Mouse (Mus musculus): ENCODE results near the gene Crtc1.

Crtc1 gene

DNA sequence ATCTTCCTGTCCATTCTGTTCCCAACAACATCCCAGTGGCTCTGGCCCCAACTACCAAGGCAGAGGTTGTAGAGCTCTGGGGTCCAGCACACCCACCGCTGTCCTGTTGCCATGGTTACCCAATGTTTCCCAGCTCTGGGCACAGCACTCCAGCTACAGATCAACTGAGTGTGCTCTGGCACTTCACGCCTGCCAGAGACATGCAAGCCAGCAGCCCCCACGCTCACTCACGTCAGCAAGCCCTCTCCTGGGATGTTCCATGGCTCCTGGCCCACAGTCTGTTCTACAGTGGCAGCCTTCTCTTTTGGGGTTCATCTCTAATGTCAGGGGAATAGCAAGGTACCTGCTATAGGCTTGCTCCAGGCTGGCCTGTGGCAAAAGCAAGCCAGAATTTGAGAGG is 23.9 kb upstream of the Crtc1 start:
- no peak for DNase-seq (ENCODE audit: low read depth, low spot score)

DNA sequence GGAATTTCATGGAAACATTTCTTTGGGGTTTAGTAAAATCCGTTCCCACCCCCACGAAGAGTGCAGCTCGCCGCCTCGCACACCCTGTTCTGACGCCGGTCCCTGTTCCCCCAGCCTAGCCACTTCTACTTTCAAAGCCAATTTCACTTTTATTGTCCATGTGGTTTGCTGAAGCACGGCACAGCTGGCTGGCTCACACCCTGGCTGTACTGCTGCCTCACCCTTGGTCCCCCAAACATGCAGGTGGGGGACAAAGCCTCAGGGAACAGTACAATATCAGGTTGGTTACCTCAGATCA is 23.1 kb upstream of the Crtc1 start:
- DNase-seq (ENCODE audit: low read depth, low spot score) = no peak

DNA sequence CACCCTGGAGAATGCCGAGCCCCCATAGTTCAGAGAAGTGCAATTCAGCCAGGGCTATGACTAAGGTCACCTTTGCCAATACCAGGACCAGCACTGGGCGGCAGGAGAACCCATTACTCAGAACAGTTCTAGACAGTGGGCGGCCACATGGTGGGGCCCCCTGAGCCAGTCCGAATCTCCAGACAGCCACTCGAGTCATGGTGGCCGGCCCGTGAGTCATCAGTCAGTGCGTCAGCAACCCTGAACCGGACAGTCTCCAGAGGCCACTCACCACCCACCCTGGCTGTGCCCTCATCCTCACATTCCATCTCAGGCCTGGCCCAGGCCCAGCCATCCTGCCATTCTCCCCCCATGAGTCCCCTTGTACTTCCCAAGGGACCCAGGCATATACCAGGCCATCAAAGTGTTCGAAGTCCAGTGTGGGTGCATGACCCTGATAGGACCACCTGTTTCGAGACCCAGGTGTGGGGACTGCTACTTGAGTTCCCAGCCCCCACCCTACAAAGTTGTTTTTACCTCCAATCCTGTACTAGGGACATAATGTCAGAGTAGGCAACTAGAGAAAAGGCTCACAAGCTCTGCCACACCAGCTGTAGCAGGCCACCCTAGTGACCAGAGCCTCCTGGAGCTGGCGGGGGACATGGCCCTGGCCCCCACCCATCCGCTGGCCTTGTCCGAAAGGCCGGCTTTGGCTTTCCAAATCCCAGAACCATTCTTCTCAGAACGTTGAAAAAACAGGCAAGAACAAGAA is 22.6 kb upstream of the Crtc1 start:
- no peak for DNase-seq (ENCODE audit: low read depth, low spot score)

DNA sequence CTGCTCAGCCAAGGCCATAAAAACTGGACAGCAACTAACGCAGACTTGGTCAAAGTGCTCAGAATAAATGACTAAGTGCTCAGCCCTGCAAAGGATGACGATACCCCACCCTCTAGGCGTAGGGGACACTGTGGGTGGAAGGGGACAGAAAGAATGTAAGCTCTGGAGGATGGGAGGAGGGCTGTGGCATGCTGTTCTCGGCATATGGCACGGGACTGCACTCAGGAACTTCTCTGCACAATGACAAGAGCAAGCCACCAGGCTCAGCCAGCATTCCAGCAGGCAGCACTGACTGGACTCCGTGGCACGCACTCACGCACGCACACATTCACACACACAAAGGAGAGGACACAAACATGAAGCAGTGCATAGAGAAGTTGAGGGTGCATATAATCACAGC is 21.2 kb upstream of the Crtc1 start:
- DNase-seq (ENCODE audit: low read depth, low spot score) = no peak

DNA sequence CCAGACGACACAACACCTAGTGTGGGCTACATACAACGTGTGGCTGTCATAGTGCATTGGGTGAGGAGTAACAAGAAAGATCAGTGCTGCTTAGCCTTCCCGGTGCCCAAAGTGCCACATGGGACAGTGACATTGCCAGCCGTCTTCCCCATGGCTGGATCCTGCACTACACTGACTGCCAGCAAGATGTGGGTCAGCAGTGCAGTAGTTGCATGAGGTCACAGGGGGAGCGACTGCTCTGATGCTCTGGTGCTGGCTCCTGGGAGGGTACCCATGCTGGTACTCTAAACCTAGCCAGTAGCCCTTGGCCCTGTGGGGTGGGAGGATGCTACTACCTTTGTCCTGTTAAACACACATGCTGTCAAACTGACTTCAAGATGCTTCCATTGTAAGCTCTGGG is 20.8 kb upstream of the Crtc1 start:
- DNase-seq (ENCODE audit: low read depth, low spot score) = no peak

DNA sequence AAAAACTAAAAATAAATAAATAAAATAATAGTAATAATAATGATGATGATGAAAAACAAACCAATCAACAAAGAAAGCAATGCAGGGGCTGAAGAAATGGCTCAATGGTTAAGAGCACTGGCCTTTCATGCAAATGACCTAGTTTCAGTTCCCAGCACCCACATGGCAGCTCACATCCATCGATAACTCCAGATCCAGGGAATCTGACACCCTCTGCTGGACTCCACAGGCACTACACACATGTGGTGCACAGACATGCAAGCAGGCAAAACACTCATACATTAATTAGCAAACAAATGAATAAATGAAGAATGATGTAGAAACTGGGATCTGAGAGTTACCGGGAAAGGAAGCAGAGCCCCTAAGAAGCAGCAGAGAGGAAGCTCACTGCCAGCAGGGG is 20.3 kb upstream of the Crtc1 start:
- no peak for DNase-seq (ENCODE audit: low read depth, low spot score)

DNA sequence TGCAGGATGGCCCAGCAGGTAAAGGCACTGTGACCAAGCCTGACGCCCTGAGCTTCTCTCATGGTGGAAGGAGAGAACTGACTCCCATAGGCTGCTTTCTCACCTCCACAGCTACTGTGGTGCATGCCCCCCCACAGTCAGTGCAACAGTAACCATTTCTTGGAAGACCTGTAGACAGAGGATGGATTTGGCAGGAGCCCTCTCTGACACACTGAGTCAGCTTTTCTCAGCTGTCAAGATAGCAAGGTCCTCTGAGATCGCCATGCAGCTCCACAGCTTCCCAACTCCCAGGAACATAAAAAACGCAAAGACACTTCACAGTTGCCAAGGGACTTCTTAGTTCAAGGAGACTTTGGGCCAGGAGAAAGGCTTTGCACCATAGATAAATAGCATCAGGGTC is 19.1 kb upstream of the Crtc1 start:
- DNase-seq (ENCODE audit: low read depth, low spot score) = no peak

DNA sequence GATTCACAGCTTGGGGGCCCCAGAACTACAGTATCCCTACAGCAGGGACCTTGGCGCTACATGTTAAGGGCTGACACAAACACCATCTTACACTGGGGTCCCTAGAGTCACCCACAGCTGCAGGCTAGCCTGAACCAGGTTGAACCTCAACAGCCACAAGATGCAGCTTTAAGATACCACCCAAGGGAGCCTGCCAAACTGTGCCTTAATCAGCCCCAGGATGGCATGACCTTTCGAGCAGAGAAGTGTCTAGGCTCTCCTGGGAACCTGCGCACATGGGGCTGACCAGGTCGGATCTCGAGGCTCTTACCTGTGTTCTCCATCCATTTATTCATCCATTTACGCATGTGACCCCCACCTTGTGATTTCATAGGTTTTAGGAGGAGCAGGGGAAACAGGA is 18.5 kb upstream of the Crtc1 start:
- no peak for DNase-seq (ENCODE audit: low read depth, low spot score)

DNA sequence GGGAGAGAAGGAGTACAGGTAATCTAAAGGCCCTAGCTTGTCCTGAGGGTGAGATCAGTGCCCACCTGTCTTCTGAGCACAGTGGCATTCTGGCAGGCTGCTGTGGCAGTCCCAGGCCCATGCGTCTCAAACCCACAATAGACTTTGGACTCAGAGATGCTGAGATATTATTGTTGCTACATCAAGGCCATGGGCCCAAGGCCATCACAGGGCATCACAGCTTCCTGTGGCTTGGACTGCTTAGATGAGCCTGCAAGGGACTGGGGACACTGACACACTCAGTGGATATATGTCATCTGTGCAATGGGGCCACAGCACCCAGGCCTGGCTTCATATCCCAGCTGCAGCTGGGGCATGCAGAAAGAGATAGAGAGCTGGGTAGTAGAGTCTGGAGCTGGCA is 17.6 kb upstream of the Crtc1 start:
- no peak for DNase-seq (ENCODE audit: low read depth, low spot score)

DNA sequence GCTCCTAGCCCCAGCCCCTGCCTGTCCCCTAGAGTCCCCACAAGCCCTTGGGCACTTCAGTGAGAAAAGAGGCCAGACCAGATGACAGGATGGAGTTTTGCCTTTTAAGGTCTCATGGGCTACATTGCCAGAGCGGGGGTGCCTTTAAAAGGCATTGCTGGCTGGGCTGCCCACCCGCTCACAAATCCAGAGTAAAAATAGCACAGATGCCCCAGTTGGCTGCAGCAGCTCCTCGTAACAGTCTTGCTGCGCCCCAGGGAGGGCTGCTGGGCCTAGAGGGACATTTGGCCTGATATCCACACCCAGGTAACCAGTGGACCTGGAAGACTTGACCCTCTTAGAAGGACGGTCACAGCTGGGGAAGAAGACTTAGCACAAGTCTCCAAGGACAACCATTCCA is 14.5 kb upstream of the Crtc1 start:
- DNase-seq (ENCODE audit: low read depth, low spot score) = no peak

DNA sequence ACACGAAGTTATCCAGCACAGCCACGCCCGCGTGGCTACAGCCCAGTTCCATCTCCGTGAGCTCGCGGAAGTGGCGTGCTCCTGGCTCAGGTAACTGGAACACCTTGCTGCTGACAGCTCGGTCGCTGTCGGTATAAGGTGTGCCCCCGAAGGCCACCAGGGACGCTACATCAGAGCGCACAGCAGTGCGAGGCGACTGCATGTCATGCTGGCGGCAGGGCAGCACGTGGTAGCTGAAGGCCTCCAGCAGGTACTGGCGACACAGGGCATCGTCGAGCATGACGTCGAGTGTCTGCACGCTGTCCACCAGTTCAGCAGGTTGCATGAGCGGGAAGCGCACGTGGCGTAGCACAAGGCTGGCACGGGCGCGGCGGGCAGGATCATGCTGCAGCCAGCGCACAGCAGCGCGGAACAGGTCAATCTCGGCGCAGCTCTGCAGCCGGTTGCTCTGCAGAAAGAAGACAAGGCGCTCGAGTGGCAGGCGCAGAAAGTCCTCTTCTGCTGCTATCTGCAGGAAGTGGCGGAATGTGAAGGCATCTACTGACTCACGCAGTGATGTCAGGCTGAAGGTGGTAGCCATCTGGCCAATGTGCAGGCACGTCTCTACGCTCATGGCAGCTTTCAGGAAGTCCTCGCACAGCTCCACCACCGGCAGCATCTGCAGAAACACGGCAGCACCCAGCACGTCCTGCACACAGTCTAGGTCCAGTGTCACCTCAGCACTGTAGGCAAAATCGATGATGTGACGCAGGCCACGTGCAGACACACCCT is 13.0 kb upstream of the Crtc1 start:
- DNase-seq (ENCODE audit: low read depth, low spot score) = no peak

DNA sequence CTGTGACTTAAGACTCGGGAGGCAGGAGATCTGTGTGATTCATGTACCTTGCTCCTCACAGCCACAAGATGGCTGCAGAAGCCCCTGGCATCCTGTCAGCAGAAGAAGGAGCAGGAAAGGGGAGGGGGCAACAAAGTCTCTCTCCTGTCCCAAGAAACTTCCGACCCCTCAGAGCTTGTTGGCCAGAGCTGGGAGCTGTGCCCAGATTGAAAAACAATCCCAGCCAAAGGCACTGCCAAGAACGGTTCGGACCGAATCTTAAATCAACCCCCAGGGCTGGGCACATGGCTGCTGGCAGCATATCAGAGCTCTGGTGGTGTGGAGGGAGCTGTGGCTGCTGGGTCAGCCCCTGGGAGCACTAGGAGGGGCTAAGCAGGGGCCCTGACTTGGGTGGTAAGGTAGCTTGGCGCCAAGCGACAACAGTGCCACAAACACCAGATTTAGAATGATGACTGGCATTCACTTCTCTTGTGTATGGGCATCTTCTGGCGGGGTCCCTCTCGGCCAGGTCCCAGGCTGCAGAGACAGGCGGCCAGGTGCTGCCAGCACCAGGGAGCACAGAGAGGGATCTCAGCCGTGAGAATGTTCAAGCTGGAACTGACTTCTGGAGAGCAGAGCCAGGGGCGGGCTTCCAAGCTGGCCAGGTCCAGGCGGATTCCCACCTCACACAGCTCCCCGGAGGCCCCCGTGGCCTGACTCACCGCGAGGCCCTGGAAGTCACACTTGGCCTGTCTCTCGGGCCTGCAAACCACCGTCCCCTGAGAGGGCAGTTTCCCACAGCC is 8.5 kb upstream of the Crtc1 start:
- no peak for DNase-seq (ENCODE audit: low read depth, low spot score)

DNA sequence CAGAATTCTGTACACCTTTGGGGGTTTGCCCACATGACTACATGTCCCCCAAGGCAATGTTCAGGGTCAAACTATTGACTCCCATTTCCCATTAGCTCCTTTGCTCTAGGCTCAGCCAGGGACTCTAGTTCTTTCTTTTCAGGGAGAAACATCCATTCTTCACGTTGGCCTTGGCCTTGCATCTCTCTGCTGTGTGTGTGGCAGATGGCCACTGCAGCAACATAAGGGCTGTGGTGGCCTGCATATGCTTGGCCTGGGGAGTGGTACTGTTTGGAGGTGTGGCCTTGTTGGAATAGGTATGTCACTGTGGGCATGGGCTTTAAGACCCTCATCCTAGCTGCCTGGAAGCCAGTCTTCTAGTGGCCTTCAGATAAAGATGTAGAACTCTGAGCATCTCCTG is 6.6 kb upstream of the Crtc1 start:
- DNase-seq (ENCODE audit: low read depth, low spot score) = no peak

DNA sequence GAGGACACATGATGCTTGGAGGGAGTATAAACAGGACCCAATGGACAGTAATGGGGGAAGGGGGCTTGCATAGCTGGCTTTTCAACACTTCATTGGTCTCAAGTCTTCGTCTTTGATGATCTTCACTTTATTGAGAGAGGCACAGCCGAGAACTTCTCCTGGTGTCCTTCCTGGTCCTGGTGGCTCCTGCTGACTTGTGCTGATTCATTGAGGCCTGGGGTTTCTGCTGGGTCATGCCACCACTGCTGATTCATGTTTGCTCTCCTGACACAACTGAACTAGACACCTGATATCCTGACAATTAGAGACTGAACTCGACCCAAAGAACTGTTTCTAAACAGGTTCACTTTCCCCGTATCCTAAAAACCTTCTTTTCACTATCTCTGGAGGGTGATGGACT is 3.9 kb upstream of the Crtc1 start:
- peak; percentile 84 for DNase-seq (ENCODE audit: low read depth, low spot score)

DNA sequence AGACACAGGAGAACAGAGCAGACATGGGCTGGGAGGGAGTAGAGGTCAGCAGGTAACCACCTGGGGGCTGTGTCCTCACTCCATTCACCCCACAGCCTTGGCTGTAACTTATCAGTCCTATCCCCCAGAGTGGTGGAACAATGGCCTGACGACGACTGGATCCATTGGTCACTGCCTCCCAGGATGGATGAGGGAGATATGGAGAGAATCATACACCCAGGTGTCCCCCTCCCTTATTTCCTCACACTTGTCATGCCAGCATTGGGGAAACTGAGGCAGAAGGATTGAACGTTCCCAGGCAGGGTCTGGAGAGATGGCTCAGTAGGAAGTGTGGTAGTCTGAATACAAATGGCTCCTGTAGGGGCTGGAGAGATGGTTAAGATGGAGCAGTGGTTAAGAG is 2.2 kb upstream of the Crtc1 start:
- DNase-seq (ENCODE audit: low read depth, low spot score) = no peak

DNA sequence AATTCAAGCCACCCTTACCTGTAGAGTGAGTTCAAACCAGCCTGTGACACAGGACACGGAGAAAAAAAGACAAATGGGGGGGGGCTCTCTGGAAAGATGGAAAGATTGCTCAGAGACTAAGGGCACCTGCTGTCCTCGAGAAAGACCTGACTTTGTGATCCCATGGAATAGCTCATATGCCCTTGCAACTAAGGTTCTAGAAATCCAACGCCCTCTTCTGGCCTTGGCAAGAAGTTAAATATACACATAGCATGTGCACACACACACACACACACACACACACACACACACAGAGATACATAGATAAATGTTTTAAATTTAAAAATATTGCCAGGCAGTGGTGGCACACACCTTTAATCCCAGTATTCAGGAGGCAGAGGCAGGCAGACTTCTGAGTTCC is 867 bp upstream of the Crtc1 start:
- DNase-seq (ENCODE audit: low read depth, low spot score) = no peak

DNA sequence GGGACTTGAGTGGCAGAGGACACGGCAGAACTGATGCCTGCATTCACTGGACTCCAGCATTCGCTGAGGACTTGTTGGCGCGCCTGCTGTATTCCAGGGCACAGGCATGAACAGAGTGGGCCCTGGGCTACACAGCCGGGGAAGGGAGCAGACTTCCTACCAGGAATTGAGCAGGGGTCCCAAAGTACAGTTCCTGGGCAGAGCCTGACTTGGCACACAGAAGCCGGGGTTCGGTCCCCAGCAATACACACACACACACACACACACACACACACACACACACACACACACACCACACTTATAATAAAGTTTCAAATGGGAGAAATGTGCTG is 435 bp upstream of the Crtc1 start:
- no peak for DNase-seq (ENCODE audit: low read depth, low spot score)

DNA sequence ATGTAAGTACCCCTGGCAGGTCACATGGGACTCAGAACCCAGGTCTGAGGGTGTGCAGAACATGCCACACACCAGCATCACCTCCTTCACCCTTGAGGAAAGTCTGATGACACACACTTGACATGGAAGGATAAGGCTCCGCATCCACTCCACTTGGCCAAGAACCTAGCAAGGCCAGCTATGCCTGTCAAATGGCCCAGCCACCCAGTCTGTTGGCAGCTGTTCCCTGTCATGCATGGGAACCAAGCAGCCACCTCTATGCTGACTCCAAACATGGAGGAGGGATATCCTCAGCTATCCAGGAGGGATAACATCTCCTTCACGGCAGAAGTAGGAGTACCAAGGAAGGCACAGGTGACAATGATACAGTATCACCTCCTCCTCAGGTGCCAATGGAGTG is 956 bp downstream of the Crtc1 start:
- no peak for DNase-seq (ENCODE audit: low read depth, low spot score)

DNA sequence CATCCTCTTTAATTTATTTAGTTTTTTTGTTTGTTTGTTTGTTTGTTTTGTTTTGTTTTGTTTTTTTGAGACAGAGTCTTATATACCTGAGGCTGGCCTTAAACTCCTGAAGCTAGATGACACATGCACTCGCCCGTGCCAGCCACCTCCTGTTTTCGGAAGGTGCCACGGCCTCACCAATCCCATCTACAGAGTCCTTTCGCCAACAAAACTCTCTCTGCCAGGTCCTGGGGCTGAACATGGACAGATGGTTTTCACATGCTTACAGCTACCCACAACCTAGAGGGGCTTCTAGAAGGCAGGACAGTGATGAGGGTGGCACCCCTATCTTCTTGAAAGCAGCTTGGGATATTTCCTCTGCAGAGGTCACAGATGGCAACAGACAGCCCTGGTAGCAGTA is 4.2 kb downstream of the Crtc1 start:
- DNase-seq (ENCODE audit: low read depth, low spot score) = no peak

DNA sequence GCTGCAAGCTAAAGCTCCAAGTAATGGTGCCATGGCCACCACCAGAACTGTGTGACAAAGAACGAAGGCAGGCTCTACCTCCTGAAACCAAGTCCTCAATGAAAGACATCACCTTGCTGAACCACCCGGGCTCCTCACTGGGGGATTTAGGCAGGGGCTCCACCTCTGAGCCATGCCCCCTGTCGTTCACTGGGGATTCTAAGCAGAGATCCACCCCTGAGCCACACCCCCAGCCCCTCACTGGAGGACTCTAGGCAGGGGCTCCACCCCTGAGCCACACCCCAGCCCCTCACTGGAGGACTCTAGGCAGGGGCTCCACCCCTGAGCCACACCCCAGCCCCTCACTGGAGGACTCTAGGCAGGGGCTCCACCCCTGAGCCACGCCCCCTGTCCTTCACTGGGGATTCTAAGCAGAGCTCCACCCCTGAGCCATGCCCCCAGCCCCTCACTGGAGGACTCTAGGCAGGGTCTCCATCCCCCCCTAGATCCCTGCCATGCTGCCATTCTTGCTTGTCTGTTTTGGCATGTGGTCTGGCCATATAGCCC is 6.3 kb downstream of the Crtc1 start:
- no peak for DNase-seq (ENCODE audit: low read depth, low spot score)

DNA sequence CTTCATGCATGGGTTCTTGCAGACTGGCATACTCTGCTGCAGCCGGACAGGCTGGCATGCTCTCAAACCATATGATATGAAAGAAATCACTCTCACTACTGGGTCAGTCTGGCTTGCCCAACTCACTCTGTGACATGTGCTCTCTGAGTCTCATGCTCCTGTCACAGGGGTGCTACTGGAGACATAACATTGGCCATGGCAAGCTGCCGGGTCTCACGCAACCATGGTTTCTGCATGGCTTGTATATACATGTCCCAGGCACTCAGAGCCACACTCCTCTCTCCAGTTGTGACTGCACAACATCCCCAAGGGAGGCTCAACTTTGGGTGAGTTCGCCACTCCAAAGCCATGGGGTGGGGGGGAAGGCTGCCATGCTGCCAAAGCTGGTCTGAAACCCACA is 8.2 kb downstream of the Crtc1 start:
- no peak for DNase-seq (ENCODE audit: low read depth, low spot score)

DNA sequence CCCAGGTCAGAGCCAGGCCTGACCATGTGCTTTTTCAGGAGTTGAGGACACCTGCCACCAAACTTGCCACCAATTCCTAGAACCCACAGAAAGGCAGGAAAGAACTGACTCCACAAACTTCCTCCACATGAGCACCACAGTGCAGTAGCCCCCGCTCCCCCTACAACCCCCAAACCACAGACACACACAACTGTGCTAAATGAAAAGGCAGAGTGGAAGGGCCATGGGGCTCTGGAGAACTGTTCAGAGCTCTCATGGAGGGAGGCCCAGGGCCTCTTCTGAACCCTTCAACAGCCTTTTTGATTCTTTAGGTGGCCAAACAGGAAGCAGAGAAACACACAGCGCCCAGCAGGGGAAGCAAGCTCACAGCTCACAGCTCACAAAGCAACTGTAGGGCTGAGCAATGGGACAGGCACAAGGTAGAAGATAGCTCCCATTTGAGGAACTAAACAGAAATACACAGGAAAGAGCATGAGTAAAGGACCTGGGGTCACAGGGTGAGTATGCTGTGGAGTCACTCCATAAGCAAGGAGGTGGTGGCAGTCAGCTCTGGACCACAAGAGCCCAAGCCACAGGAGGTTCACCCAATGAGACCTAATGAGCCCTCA is 13.0 kb downstream of the Crtc1 start:
- no peak for DNase-seq (ENCODE audit: low read depth, low spot score)
